Mouse (Mus musculus) embryonic fibroblast, embryonic 13.5 days (primary cell): ENCODE measurements around the gene Tomm20.

Experiments
- CTCF ChIP-seq: IDR thresholded peaks from 2 replicates; pipeline ENCODE4 v1.5.1; 2011; ENCODE audit warnings: mild to moderate bottlenecking, control low read depth, low read length, moderate library complexity, borderline replicate concordance; ENCODE audit not compliant: insufficient read depth
- POLR2A ChIP-seq: IDR thresholded peaks from 2 replicates; pipeline ENCODE4 v1.6.1; 2011; ENCODE audit warnings: low read depth, mild to moderate bottlenecking, control low read depth, low read length, moderate library complexity

- TF ChIP-seq CTCF (no peak), POLR2A (no peak)
Measured at GRCm38 (mm10) chr8:126935387-126935786, 10.3 kb downstream of the Tomm20 start.
